Mouse (Mus musculus) embryo, embryonic 11 days (tissue): Measurements from ENCODE around the gene Tnfrsf13b.

ENCODE experiments used
- DNase-seq: peaks from one replicate; pipeline ENCODE4 v3.0.0-alpha.2; 2015

Gene Tnfrsf13b

GRCm38 (mm10) chr11:61126606-61127355, at the start of gene Tnfrsf13b:
Gene Tnfrsf13b, plus strand, starts transcription at chr11:61126755.
- DNase-seq, result no peak

GRCm38 (mm10) chr11:61081624-61082023, 44.9 kb upstream of the Tnfrsf13b start:
- no peak for DNase-seq

- no peak for DNase-seq
Observed at GRCm38 (mm10) chr11:61090195-61090594, 36.4 kb upstream of the Tnfrsf13b start.

- DNase-seq, result no peak
Observed at GRCm38 (mm10) chr11:61091192-61091591, 35.4 kb upstream of the Tnfrsf13b start.

- peak; percentile 84 for DNase-seq
Observed at GRCm38 (mm10) chr11:61091642-61092262, 34.8 kb upstream of the Tnfrsf13b start.

GRCm38 (mm10) chr11:61098046-61098445, 28.5 kb upstream of the Tnfrsf13b start:
- DNase-seq, result no peak

- no peak for DNase-seq
Observed at GRCm38 (mm10) chr11:61102397-61103339, 23.9 kb upstream of the Tnfrsf13b start.

- DNase-seq, result peak; percentile 93
Observed at GRCm38 (mm10) chr11:61104241-61104901, 22.2 kb upstream of the Tnfrsf13b start.

GRCm38 (mm10) chr11:61108911-61109361, 17.6 kb upstream of the Tnfrsf13b start:
- DNase-seq, result no peak

- no peak for DNase-seq
Observed at GRCm38 (mm10) chr11:61109707-61110106, 16.8 kb upstream of the Tnfrsf13b start.

GRCm38 (mm10) chr11:61110113-61110512, 16.4 kb upstream of the Tnfrsf13b start:
- DNase-seq, result no peak

GRCm38 (mm10) chr11:61110928-61111327, 15.6 kb upstream of the Tnfrsf13b start:
- no peak for DNase-seq

- DNase-seq, result no peak
Observed at GRCm38 (mm10) chr11:61111472-61111871, 15.1 kb upstream of the Tnfrsf13b start.

GRCm38 (mm10) chr11:61112323-61112995, 14.1 kb upstream of the Tnfrsf13b start:
- no peak for DNase-seq

- no peak for DNase-seq
Observed at GRCm38 (mm10) chr11:61116226-61116625, 10.3 kb upstream of the Tnfrsf13b start.

GRCm38 (mm10) chr11:61119996-61120583, 6.5 kb upstream of the Tnfrsf13b start:
- DNase-seq, result no peak

GRCm38 (mm10) chr11:61122283-61122768, 4.2 kb upstream of the Tnfrsf13b start:
- DNase-seq, result no peak

- no peak for DNase-seq
Observed at GRCm38 (mm10) chr11:61122769-61123288, 3.7 kb upstream of the Tnfrsf13b start.

GRCm38 (mm10) chr11:61123886-61124285, 2.7 kb upstream of the Tnfrsf13b start:
- no peak for DNase-seq

GRCm38 (mm10) chr11:61125970-61126369, 585 bp upstream of the Tnfrsf13b start:
- DNase-seq, result no peak

GRCm38 (mm10) chr11:61127421-61128055, 983 bp downstream of the Tnfrsf13b start:
- no peak for DNase-seq
